In the genomic region with DNA sequence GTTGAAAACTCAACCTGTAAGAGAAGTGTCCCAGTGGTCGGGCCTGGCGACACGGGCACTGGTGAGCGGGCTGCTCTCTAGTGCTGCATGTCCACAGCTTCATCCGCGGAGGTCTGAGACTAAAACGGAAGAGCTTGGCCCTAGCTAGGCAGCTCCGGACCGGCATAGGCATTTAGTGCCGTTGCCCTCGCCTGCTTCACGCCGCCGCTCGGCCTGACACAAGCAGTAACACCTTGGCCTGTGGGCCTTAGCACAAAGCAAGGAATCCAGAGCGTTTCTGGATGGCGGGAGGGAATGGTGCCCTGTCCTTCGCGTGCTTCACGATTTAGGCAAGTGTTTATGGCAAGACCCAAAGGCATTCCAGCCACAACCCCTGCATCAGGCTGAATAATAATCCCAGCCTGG, we compare ENCODE assay signal across 8 mouse cellular contexts. TPM values are rescaled to one million over a fixed set of nuclear protein-coding genes. Genes with fewer than 3 reads are reported as not detected.
DNase-seq lines count a peak whose midpoint lies in the region; ATAC-seq and TF ChIP-seq lines count a peak whose summit lies in the region.

No protein-coding gene starts in this region.

- no peaks in the 10 kb centered on the region for H3K9me3 ChIP-seq in heart, postnatal 0 days (replicated peaks; ENCODE audit: control insufficient read depth, low read length)
- no peaks in the 10 kb centered on the region for H3K9me3 ChIP-seq in midbrain, embryonic 11.5 days (ENCODE audit: control insufficient read depth, low read length)

- no peak for TF ChIP-seq CTCF in heart, postnatal 0 days (IDR thresholded peaks at IDR 0.05; ENCODE audit: low read depth)

- peak overlapping the region; percentile 23; the same call in 1 of the 2 replicates for H3K27ac ChIP-seq in heart, postnatal 0 days (ENCODE audit: low read depth)
- H3K27ac ChIP-seq in midbrain, embryonic 11.5 days (ENCODE audit: low read depth, low read length): no peak overlapping the region

- H3K4me1 ChIP-seq in heart, postnatal 0 days (ENCODE audit: control insufficient read depth, insufficient read depth): peaks cover 6% of the 10 kb centered on the region; the same call in 1 of the 2 replicates
- peaks cover 17% of the 10 kb centered on the region for H3K4me1 ChIP-seq in midbrain, embryonic 11.5 days (ENCODE audit: control insufficient read depth, insufficient read depth, low read length)

- peak overlapping the region; percentile 47 for H3K4me3 ChIP-seq in heart, postnatal 0 days (ENCODE audit: low read depth, low read length)
- H3K4me3 ChIP-seq in midbrain, embryonic 11.5 days (ENCODE audit: low read depth, low read length): peak overlapping the region; percentile 17; the same call in 1 of the 2 replicates

- peak overlapping the region; percentile 72 for H3K4me2 ChIP-seq in heart, postnatal 0 days (ENCODE audit: low read depth, low read length)
- H3K4me2 ChIP-seq in midbrain, embryonic 11.5 days: peak overlapping the region; percentile 39

- ATAC-seq in common myeloid progenitor, adult 5-6 weeks (replicated peaks; ENCODE audit: low read depth, poor library complexity, severe bottlenecking): peak; percentile 49; the same call in 1 of the 2 replicates
- peak; percentile 36; the same call in 1 of the 2 replicates for ATAC-seq in heart, postnatal 0 days (ENCODE audit: insufficient read depth, low read depth)
- ATAC-seq in midbrain, embryonic 11.5 days (ENCODE audit: low FRiP score): peak; percentile 61

- H3K27me3 ChIP-seq in heart, postnatal 0 days (ENCODE audit: control insufficient read depth, insufficient read depth, low read length): peaks cover 93% of the 10 kb centered on the region
- peaks cover 55% of the 10 kb centered on the region for H3K27me3 ChIP-seq in midbrain, embryonic 11.5 days (ENCODE audit: control insufficient read depth, insufficient read depth, low read length)

- H3K9ac ChIP-seq in heart, postnatal 0 days (replicated peaks; ENCODE audit: low read depth, low read length): no peak overlapping the region
- H3K9ac ChIP-seq in midbrain, embryonic 11.5 days (ENCODE audit: low read length): no peak overlapping the region

- 14% methylated on average over 20 of the region's 20 CpGs for WGBS in heart, postnatal 0 days
- under 1% methylated on average over 20 of the region's 20 CpGs for WGBS in midbrain, embryonic 11.5 days

- peak; percentile 62 for DNase-seq in embryo, embryonic 10 days (ENCODE audit: low spot score)
- DNase-seq in embryo, embryonic 9.5 days (ENCODE audit: extremely low spot score): no peak
- no peak for DNase-seq in heart, postnatal 0 days (ENCODE audit: low spot score)
- DNase-seq in midbrain, embryonic 11.5 days (ENCODE audit: low spot score, missing footprints): no peak
- DNase-seq in gastrocnemius, adult 8-10 months (ENCODE audit: low spot score in 2 of 2): no peak
- no peak for DNase-seq in MN1 (ENCODE audit: low spot score)
- no peak for DNase-seq in urinary bladder, postnatal 14 days (ENCODE audit: low spot score)

- no peaks in the 10 kb centered on the region for H3K36me3 ChIP-seq in heart, postnatal 0 days (replicated peaks; ENCODE audit: control insufficient read depth, insufficient read depth, low read length)
- no peaks in the 10 kb centered on the region for H3K36me3 ChIP-seq in midbrain, embryonic 11.5 days (ENCODE audit: control insufficient read depth, insufficient read depth, low read length)

- no peak for TF ChIP-seq EP300 in heart, postnatal 0 days (IDR thresholded peaks at IDR 0.05; ENCODE audit: low read depth)

RNA-seq across cellular contexts. Expression of a gene that starts 9.2 kb away (rescaled TPM):
- total RNA-seq in common myeloid progenitor, adult 5-6 weeks (2017): not detected in 2 replicates
- total RNA-seq in heart, postnatal 0 days (2014; rRNA removed; ENCODE audit: low replicate concordance): 14.8 and 17.2 TPM in 2 replicates
- polyA plus RNA-seq in heart, postnatal 0 days (2015; fragmentation: Nextera tagmentation; extraction: Ambion mirVana): 3.7 and 4.4 TPM in 2 replicates
- 5.5 and 5.6 TPM in 2 replicates for polyA plus RNA-seq in midbrain, embryonic 11.5 days (2014; fragmentation: Nextera tagmentation; extraction: Ambion mirVana)
- under 1 TPM; 0.24 to 0.56 (median 0.41) TPM for total RNA-seq in gastrocnemius, adult 8-10 months (2022)

Comparison
In these comparisons a context has a peak if more than half of its experiments do, and no peak if none do; other contexts are left out.
1. RNA of a gene that starts 9.2 kb away (total RNA-seq): 14.8 to 17.2 TPM in heart, postnatal 0 days; 0.24 to 0.56 TPM in gastrocnemius, adult 8-10 months and not detected in common myeloid progenitor, adult 5-6 weeks; every median in the first group is over 10 times any median in the second.
2. Peak in every context shown above with its lines, with median percentiles within 50 percentile points of each other: ATAC-seq.